Mouse (Mus musculus): Measurements from ENCODE around the gene Col9a1.

- no peak for TF ChIP-seq POLR2A (IDR thresholded peaks at IDR 0.05; ENCODE audit: borderline replicate concordance, control insufficient read depth, low read depth, low read length)
- peak; percentile 18; the same call in 1 of the 2 replicates for TF ChIP-seq CTCF (IDR thresholded peaks at IDR 0.05; ENCODE audit: control insufficient read depth, insufficient read depth, low read length)
Observed at GRCm38 (mm10) chr1:24249105-24249664, 71.8 kb downstream of the Col9a1 start.
